ENCODE assay signal across 11 mouse cellular contexts in the genomic region with DNA sequence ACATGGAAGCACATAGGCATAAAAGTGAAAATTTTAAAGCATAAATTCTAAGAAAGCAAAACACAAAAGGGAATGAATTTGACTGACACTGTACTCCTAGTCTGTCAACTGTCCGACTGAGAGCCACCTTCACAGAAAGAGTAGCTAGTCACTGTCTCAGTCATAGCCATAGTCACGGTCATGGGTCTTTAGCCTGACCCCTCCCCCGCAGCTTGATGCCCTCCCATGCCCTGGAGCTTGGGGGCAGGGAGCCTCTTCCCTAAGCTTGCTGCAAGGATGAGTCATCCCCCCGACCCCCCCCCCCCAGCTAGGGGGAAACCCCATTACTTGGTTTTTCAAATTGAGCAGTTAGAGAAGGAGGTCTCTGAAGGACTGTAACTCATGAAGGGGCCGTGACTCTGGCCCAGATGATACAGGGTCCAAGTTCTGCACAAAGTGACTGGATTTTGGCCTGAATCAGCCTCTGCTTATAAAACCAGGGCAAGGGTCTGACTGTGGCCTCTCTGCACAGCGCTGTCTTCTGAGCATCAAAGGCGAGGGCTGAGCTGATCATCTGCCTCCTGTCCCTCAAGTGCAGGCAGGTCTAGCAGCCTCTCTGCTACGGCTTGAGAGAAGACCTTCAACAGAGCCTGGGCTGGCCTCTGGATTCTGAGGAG. TPM values are rescaled to one million over a fixed set of nuclear protein-coding genes. Genes with fewer than 3 reads are reported as not detected.
A peak's percentile ranks its signal among the peaks of the same experiment; 100 is the strongest.
DNase-seq lines count a peak whose midpoint lies in the region; ATAC-seq and TF ChIP-seq lines count a peak whose summit lies in the region.
"Had no signal": no experiment of that assay in that cellular context is flagged by ENCODE, and none has a peak within 500 bp of the region (broad histone marks: within the 10 kb centered on the region; RNA-seq: fewer than 3 reads in every experiment).

No protein-coding gene starts in this region.

- 38% methylated on average over 8 of the region's 8 CpGs for WGBS in kidney, embryonic 16.5 days
- 68% methylated on average over 8 of the region's 8 CpGs for WGBS in forebrain, embryonic 13.5 days

- H3K27me3 ChIP-seq in kidney, embryonic 16.5 days (ENCODE audit: insufficient read depth, low read length) = no peaks in the 10 kb centered on the region
- no peaks in the 10 kb centered on the region for H3K27me3 ChIP-seq in C2C12 (ENCODE audit: control insufficient read depth, insufficient read depth, insufficient read length)
- H3K27me3 ChIP-seq in forebrain, embryonic 13.5 days = no peaks in the 10 kb centered on the region
- H3K27me3 ChIP-seq: embryonic facial prominence, embryonic 15.5 days had no signal

- ATAC-seq in kidney, embryonic 16.5 days (ENCODE audit: low FRiP score, low TSS enrichment) = 0 out of 2 replicates have a peak, but pooled peaks have one; percentile 47
- ATAC-seq in common myeloid progenitor, adult 5-6 weeks (replicated peaks; ENCODE audit: low read depth, poor library complexity, severe bottlenecking) = peak; percentile 62
- no peak for ATAC-seq in forebrain, embryonic 13.5 days

- no peak for TF ChIP-seq CTCF in C2C12 (IDR thresholded peaks at IDR 0.05; ENCODE audit: control insufficient read depth, insufficient read depth, insufficient read length)

- peaks cover 29% of the 10 kb centered on the region for H3K79me2 ChIP-seq in C2C12 (ENCODE audit: control insufficient read depth, insufficient read depth)

- no peaks in the 10 kb centered on the region for H3K79me3 ChIP-seq in C2C12 (ENCODE audit: low read depth)

- no peaks in the 10 kb centered on the region for H3K36me3 ChIP-seq in kidney, embryonic 16.5 days (ENCODE audit: insufficient read depth, low read length)
- H3K36me3 ChIP-seq in C2C12 (ENCODE audit: control insufficient read depth, insufficient read depth) = no peaks in the 10 kb centered on the region
- peaks cover 11% of the 10 kb centered on the region; the same call in 1 of the 2 replicates for H3K36me3 ChIP-seq in forebrain, embryonic 13.5 days (ENCODE audit: poor library complexity, severe bottlenecking)
- H3K36me3 ChIP-seq: embryonic facial prominence, embryonic 15.5 days had no signal

- H3K4me3 ChIP-seq in kidney, embryonic 16.5 days (ENCODE audit: low read length) = no peak overlapping the region
- no peak overlapping the region for H3K4me3 ChIP-seq in C2C12 (ENCODE audit: insufficient read depth, poor library complexity, severe bottlenecking)
- no peak overlapping the region for H3K4me3 ChIP-seq in forebrain, embryonic 13.5 days
- H3K4me3 ChIP-seq: embryonic facial prominence, embryonic 15.5 days had no signal

- peak; percentile 27 for DNase-seq in embryo, embryonic 11 days
- DNase-seq in embryo, embryonic 10.5 days (ENCODE audit: low spot score) = no peak
- DNase-seq in kidney, adult 18-20 months = no peak
- DNase-seq in left cerebral cortex, adult 18-20 months (ENCODE audit: low spot score in 2 of 2) = no peak
- DNase-seq: cerebellum, adult 11-12 months; lung, adult 2 months had no signal

- 0 out of 2 replicates have a peak overlapping the region, but pooled peaks have one; percentile 22 for H3K9ac ChIP-seq in kidney, embryonic 16.5 days (replicated peaks; ENCODE audit: low read length)
- no peak overlapping the region for H3K9ac ChIP-seq in forebrain, embryonic 13.5 days
- H3K9ac ChIP-seq: embryonic facial prominence, embryonic 15.5 days had no signal

- 0 out of 2 replicates have a peak overlapping the region, but pooled peaks have one; percentile 38 for H3K27ac ChIP-seq in kidney, embryonic 16.5 days (ENCODE audit: low read length)
- no peak overlapping the region for H3K27ac ChIP-seq in forebrain, embryonic 13.5 days
- H3K27ac ChIP-seq: embryonic facial prominence, embryonic 15.5 days had no signal

- H3K9me3 ChIP-seq in kidney, embryonic 16.5 days (ENCODE audit: low read length) = no peaks in the 10 kb centered on the region
- no peaks in the 10 kb centered on the region for H3K9me3 ChIP-seq in forebrain, embryonic 13.5 days (replicated peaks)
- H3K9me3 ChIP-seq: embryonic facial prominence, embryonic 15.5 days had no signal

- H3K4me2 ChIP-seq in kidney, embryonic 16.5 days (replicated peaks; ENCODE audit: low read depth, low read length) = no peak overlapping the region
- H3K4me2 ChIP-seq in forebrain, embryonic 13.5 days = no peak overlapping the region
- H3K4me2 ChIP-seq: embryonic facial prominence, embryonic 15.5 days had no signal

- peak overlapping the region; percentile 33 for H3ac ChIP-seq in C2C12 (ENCODE audit: control insufficient read depth, insufficient read length, low read depth)

- H3K4me1 ChIP-seq in kidney, embryonic 16.5 days (ENCODE audit: insufficient read depth, low read length) = peaks cover 50% of the 10 kb centered on the region
- H3K4me1 ChIP-seq in forebrain, embryonic 13.5 days = peaks cover 45% of the 10 kb centered on the region

TF ChIP-seq in C2C12, 6 proteins besides CTCF, POLR2A, EP300 and RAD21:
- TF ChIP-seq CEBPB (IDR thresholded peaks at IDR 0.05; ENCODE audit: low read depth) (no peak), USF1 (IDR thresholded peaks at IDR 0.05; ENCODE audit: low read depth) (no peak), MAX (IDR thresholded peaks at IDR 0.05) (no peak), FOSL1 (IDR thresholded peaks at IDR 0.05; ENCODE audit: insufficient read depth, low read length, poor library complexity, severe bottlenecking) (no peak), MYOD1 (IDR thresholded peaks at IDR 0.05; ENCODE audit: control insufficient read depth, insufficient read length, low read depth) (no peak), MYOG (IDR thresholded peaks at IDR 0.05; ENCODE audit: control insufficient read depth, extremely low read depth, insufficient read length) (no peak)

RNA-seq across cellular contexts. Expression of gene Dennd2a, which starts 5.6 kb away (rescaled TPM):
- 20.6 and 20.9 TPM in 2 replicates for polyA plus RNA-seq in kidney, embryonic 16.5 days (2015; fragmentation: Nextera tagmentation; extraction: Ambion mirVana)
- polyA plus RNA-seq in C2C12 (2012; fragmentation: generic; extraction: Trizol) = 11.5 TPM
- not detected in 2 replicates for total RNA-seq in common myeloid progenitor, adult 5-6 weeks (2017)
- total RNA-seq in left cerebral cortex, adult 18-20 months (2021) = 10 to 100 TPM; 25.6 to 26.8 TPM
- polyA plus RNA-seq in forebrain, embryonic 13.5 days (2015; fragmentation: Nextera tagmentation; extraction: Ambion mirVana) = 19.6 and 22.8 TPM in 2 replicates

RNA-seq across cellular contexts. Expression of gene Adck2, which starts 21.6 kb away (rescaled TPM):
- 31.7 and 32.8 TPM in 2 replicates for polyA plus RNA-seq in kidney, embryonic 16.5 days (2015; fragmentation: Nextera tagmentation; extraction: Ambion mirVana)
- polyA plus RNA-seq in C2C12 (2012; fragmentation: generic; extraction: Trizol) = 5.8 TPM
- 7.7 and 9.6 TPM in 2 replicates for total RNA-seq in common myeloid progenitor, adult 5-6 weeks (2017)
- total RNA-seq in left cerebral cortex, adult 18-20 months (2021) = 10 to 100 TPM; 30.7 to 35.1 TPM
- 35.7 and 39.0 TPM in 2 replicates for polyA plus RNA-seq in forebrain, embryonic 13.5 days (2015; fragmentation: Nextera tagmentation; extraction: Ambion mirVana)

RNA-seq across cellular contexts. Expression of gene Gm42420, which starts 33.4 kb away (rescaled TPM):
- 3.8 TPM in 1 of 2 replicates, not detected in the other for polyA plus RNA-seq in kidney, embryonic 16.5 days (2015; fragmentation: Nextera tagmentation; extraction: Ambion mirVana)
- not detected for polyA plus RNA-seq in C2C12 (2012; fragmentation: generic; extraction: Trizol)
- 2.3 TPM in 1 of 2 replicates, not detected in the other for total RNA-seq in common myeloid progenitor, adult 5-6 weeks (2017)
- total RNA-seq in left cerebral cortex, adult 18-20 months (2021) = 1 to 10 TPM in 1 of 2 experiments, not detected in 1; 1.1 TPM
- polyA plus RNA-seq in forebrain, embryonic 13.5 days (2015; fragmentation: Nextera tagmentation; extraction: Ambion mirVana) = 0.79 TPM in 1 of 2 replicates, not detected in the other
- polyA plus RNA-seq: lung, adult 2 months had no signal

RNA-seq across cellular contexts. Expression of gene Ndufb2, which starts 40.3 kb away (rescaled TPM):
- 326 and 331 TPM in 2 replicates for polyA plus RNA-seq in kidney, embryonic 16.5 days (2015; fragmentation: Nextera tagmentation; extraction: Ambion mirVana)
- 243 TPM for polyA plus RNA-seq in C2C12 (2012; fragmentation: generic; extraction: Trizol)
- 45.4 and 74.5 TPM in 2 replicates for total RNA-seq in common myeloid progenitor, adult 5-6 weeks (2017)
- 100 to 1,000 TPM; 173 to 197 TPM for total RNA-seq in left cerebral cortex, adult 18-20 months (2021)
- 325 and 354 TPM in 2 replicates for polyA plus RNA-seq in forebrain, embryonic 13.5 days (2015; fragmentation: Nextera tagmentation; extraction: Ambion mirVana)
